Mouse (Mus musculus): Measurements from ENCODE around the gene Foxp1.

- TF ChIP-seq CTCF (IDR thresholded peaks at IDR 0.05; ENCODE audit: low read depth, low read length) (no peak), POLR2A (IDR thresholded peaks at IDR 0.05; ENCODE audit: borderline replicate concordance, low read depth, low read length) (no peak)
Observed at GRCm38 (mm10) chr6:99289220-99289619, 233.3 kb downstream of the Foxp1 start.
